Mouse (Mus musculus) gastrocnemius, postnatal 10 days (tissue): ENCODE results near the gene Pias4. TPM values are rescaled to one million over a fixed set of nuclear protein-coding genes. Genes with fewer than 3 reads are reported as not detected.
"Not testable (repeated sequence)": the region's sequence is repeated elsewhere in the genome, so short reads cannot be mapped to it uniquely, and the experiment has no call there.

Experiments used
- DNase-seq: peaks from one replicate; pipeline ENCODE4 v3.0.0; 2021; ENCODE audit warnings: mixed read lengths
- long read RNA-seq, 2 experiments: library from polyadenylated mRNA; stranded (forward); transcript quantifications; one replicate each; pipeline ENCODE4 v2.0.0; 2021
- total RNA-seq, 2 experiments: library from RNA; stranded (reverse); gene quantifications; 2 replicates each; pipeline ENCODE4 v1.2.3; 2021

Gene Pias4
- total RNA-seq: 10 to 100 TPM; 10.7 to 13.8 TPM
- long read RNA-seq, experiment 1, transcript Pias4-201 (11 exons, 2,571 nt): major isoform, 23 of 31 reads
- long read RNA-seq, experiment 1, partial matches to known transcripts: 5 of 31 reads
- long read RNA-seq, experiment 1, other reads (novel, unspliced or antisense): 3 of 31 reads
- long read RNA-seq, experiment 2, transcript Pias4-201 (11 exons, 2,571 nt): major isoform, 26 of 34 reads
- long read RNA-seq, experiment 2, partial matches to known transcripts: 3 of 34 reads
- long read RNA-seq, experiment 2, other reads (novel, unspliced or antisense): 5 of 34 reads

- DNase-seq: peak; percentile 100
Observed at GRCm38 (mm10) chr10:81167200-81168086, at the start of gene Pias4. TSS of gene Pias4 (minus strand) at chr10:81167923.

GRCm38 (mm10) chr10:81217267-81217666, 49.5 kb upstream of the Pias4 start:
- DNase-seq: not testable (repeated sequence)

GRCm38 (mm10) chr10:81216810-81217209, 49.1 kb upstream of the Pias4 start:
- DNase-seq: no peak

- DNase-seq: no peak
Observed at GRCm38 (mm10) chr10:81216260-81216659, 48.5 kb upstream of the Pias4 start.

GRCm38 (mm10) chr10:81210154-81210553, 42.4 kb upstream of the Pias4 start:
- peak; percentile 37 for DNase-seq

GRCm38 (mm10) chr10:81204137-81204536, 36.4 kb upstream of the Pias4 start:
- no peak for DNase-seq

GRCm38 (mm10) chr10:81202978-81203720, 35.4 kb upstream of the Pias4 start:
- no peak for DNase-seq

- DNase-seq: peak; percentile 56
Observed at GRCm38 (mm10) chr10:81201807-81202758, 34.4 kb upstream of the Pias4 start, which contains the start of gene Nmrk2. TSS of gene Nmrk2 (minus strand) at chr10:81202051.

GRCm38 (mm10) chr10:81200605-81201287, 33.0 kb upstream of the Pias4 start:
- DNase-seq: no peak

- DNase-seq: no peak
Observed at GRCm38 (mm10) chr10:81200141-81200540, 32.4 kb upstream of the Pias4 start.

- DNase-seq: no peak
Observed at GRCm38 (mm10) chr10:81198990-81199389, 31.3 kb upstream of the Pias4 start.

GRCm38 (mm10) chr10:81198230-81198629, 30.5 kb upstream of the Pias4 start:
- DNase-seq: no peak

- DNase-seq: no peak
Observed at GRCm38 (mm10) chr10:81197305-81197704, 29.6 kb upstream of the Pias4 start.

GRCm38 (mm10) chr10:81196470-81197065, 28.8 kb upstream of the Pias4 start:
- no peak for DNase-seq

- DNase-seq: no peak
Observed at GRCm38 (mm10) chr10:81195300-81195699, 27.6 kb upstream of the Pias4 start.

GRCm38 (mm10) chr10:81193991-81194774, 26.5 kb upstream of the Pias4 start:
- DNase-seq: peak; percentile 73

GRCm38 (mm10) chr10:81192968-81193501, 25.3 kb upstream of the Pias4 start:
- DNase-seq: peak; percentile 42

- peak; percentile 81 for DNase-seq
Observed at GRCm38 (mm10) chr10:81192270-81192967, 24.7 kb upstream of the Pias4 start.
